Mouse (Mus musculus): Measurements from ENCODE around the gene Clk1.

GRCm38 (mm10) chr1:58397731-58398130 lies 26.1 kb downstream of the Clk1 start:
- no peak for TF ChIP-seq EP300 (IDR thresholded peaks at IDR 0.05; ENCODE audit: low read depth)
- TF ChIP-seq CTCF (IDR thresholded peaks at IDR 0.05; ENCODE audit: low read depth), result no peak
